1 mouse cellular context compared by ENCODE assay signal in the genomic region with DNA sequence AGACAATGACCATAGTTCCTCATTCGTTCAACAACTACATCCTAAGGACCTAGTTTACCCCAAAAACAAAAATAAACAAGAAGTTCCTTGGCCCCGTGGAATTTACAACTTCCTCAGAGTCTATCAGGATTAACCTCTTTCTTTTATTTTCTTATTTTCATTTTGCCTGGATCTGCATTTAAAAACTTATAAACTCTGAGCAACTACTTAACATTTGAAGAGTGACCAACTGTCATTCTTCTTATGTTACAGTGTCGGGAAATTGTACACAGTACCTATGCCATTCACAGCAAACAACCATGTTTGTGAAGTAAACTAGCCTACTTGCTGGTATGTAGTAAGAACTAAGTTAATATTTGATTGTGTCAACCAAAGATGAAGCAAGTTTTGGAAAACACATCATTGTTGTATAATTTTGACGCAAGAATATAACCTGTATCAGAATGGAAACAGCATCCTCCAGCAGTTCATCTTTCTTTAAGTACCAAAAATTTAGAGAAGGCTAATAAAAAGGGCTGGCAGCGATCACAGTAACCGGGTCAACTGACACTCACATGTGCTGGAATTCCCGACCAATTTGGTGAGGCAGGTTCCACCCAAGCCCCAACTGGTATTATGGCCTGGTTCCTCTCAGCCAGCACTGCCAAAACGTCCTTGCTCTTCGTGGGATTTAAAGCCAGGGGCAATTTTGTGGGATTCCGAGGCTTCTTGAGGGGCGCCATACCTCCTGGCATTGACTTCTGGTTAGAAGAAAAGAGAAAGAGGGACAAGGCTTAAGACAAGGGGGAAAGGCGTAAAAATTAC.
A peak's percentile ranks its signal among the peaks of the same experiment; 100 is the strongest.
TF ChIP-seq lines count a peak whose summit lies in the region.

No protein-coding gene starts in this region.

TF ChIP-seq in CH12.LX, 34 proteins besides CTCF, POLR2A, EP300 and RAD21 (continued from another document):
- TF ChIP-seq SIN3A (IDR thresholded peaks at IDR 0.05; ENCODE audit: low read length) (peak; percentile 71), TCF12 (IDR thresholded peaks at IDR 0.05; ENCODE audit: low read depth, low read length) (no peak), CHD1 (IDR thresholded peaks at IDR 0.05; ENCODE audit: low read depth, low read length) (peak; percentile 85; the same call in 1 of the 2 replicates), ELF1 (IDR thresholded peaks at IDR 0.05; ENCODE audit: low read depth, low read length) (0 out of 2 replicates have a peak, but pooled peaks have one; percentile 11)
TF ChIP-seq in CH12.LX: peak in this region for 4.
